Mouse (Mus musculus): ENCODE measurements at regions not wholly inside any gene's neighbourhood (a gene's known extent, or its start where the extent isn't known, plus 50 kb on each side); places are given as distances from the start of the nearest gene placed in this dataset.

DNA sequence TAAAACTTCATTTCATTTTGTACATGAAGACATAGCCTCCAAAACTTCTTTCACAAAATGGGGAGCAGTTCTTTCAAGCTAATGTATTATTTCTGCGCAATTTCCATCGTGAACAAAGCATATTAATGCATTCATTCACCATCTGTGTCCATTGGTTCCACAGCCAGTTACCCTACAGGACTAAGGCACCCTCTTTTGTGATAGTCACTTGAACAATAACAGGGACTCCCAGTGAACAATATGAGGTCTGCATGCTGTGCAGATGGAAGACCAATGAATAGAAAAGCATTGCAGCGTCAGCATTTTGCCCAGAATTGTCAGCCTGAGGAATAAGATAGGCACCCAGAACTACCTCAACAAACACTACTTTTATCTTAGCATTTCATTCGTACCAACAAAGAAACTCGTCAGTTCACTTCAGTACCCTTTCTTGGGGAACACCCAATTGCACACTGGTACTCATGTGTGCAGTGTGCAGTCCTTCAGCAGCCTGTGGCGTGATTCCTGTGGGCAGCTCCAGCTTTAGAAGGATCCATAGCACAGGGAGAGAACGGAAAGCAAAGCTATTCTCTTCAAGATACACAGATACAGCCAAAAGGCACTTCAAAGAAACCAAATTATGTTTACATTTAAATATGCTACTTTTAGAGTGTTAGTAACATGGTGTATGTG, 476.2 kb upstream of the Nr3c2 start:
- H3K27me3 ChIP-seq (replicated peaks): no peaks in the 10 kb centered on the region
- 0 out of 2 replicates have a peak, but pooled peaks cover 3% of the 10 kb centered on the region for H3K9me3 ChIP-seq
- WGBS: 78% methylated on average over 7 of the region's 7 CpGs
- no peak overlapping the region for H3K4me2 ChIP-seq
- ATAC-seq (ENCODE audit: extremely low read depth, insufficient number of reproducible peaks, low FRiP score, low TSS enrichment): no peak
- H3K9ac ChIP-seq: no peak overlapping the region
- H3K4me1 ChIP-seq: no peaks in the 10 kb centered on the region
- no peak overlapping the region for H3K27ac ChIP-seq (replicated peaks)
- no peaks in the 10 kb centered on the region for H3K36me3 ChIP-seq
- H3K4me3 ChIP-seq: no peak overlapping the region

- WGBS: 69% methylated on average over 3 of the region's 3 CpGs
- Histone ChIP-seq H3K4me3 (no peak overlapping the region), H3K27me3 (replicated peaks) (no peaks in the 10 kb centered on the region), H3K4me2 (no peak overlapping the region), H3K36me3 (no peaks in the 10 kb centered on the region), H3K9ac (no peak overlapping the region), H3K4me1 (no peaks in the 10 kb centered on the region), H3K27ac (replicated peaks) (no peak overlapping the region), H3K9me3 (no peaks in the 10 kb centered on the region)
- ATAC-seq (ENCODE audit: extremely low read depth, insufficient number of reproducible peaks, low FRiP score, low TSS enrichment): no peak
Observed at GRCm38 (mm10) chr8:76429818-76430217, 469.4 kb upstream of the Nr3c2 start.

DNA sequence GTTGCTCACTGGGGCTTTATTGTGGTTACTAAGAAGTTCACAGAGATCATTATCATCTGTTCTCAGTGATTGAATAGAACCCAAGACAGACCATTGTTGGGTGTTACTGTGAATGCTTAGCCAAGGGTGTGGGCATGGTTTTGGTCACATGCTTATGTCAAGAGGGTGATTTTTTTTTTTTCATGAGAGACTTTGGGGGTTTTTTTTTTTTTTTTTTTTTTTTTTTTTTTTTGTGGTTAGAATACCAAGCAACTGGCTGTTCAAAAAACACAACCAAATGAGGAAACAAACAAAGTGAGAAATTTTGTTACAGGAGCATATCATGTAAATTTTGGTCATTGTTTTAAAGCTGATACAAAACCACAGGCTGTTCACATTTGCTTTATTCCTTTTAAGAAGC, 466.4 kb upstream of the Nr3c2 start:
- Histone ChIP-seq H3K9ac (no peak overlapping the region), H3K36me3 (no peaks in the 10 kb centered on the region), H3K4me2 (no peak overlapping the region), H3K9me3 (no peaks in the 10 kb centered on the region), H3K27me3 (replicated peaks) (no peaks in the 10 kb centered on the region), H3K27ac (replicated peaks) (no peak overlapping the region), H3K4me3 (no peak overlapping the region), H3K4me1 (no peaks in the 10 kb centered on the region)
- ATAC-seq (ENCODE audit: extremely low read depth, insufficient number of reproducible peaks, low FRiP score, low TSS enrichment): no peak

DNA sequence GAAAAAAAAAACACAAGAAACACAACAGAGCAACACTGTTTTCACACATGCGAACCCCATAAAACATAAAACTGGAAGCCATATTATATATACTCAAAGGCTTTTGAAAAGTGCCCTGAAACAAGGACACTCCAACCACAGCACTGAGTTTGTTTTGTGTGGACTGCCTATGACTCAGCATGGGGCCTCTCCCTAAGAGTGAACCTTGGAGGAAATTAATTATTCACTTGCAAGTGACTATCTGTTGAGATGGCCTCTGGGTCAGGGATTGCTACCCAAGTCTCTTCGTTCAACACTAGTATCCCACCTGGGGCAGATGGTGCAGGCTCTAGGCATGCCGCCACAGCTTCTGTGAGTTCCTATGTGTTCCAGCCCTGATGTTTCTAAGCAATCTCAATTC, 461.3 kb upstream of the Nr3c2 start:
- no peaks in the 10 kb centered on the region for H3K27me3 ChIP-seq (replicated peaks)
- no peak overlapping the region for H3K9ac ChIP-seq
- ATAC-seq (ENCODE audit: extremely low read depth, insufficient number of reproducible peaks, low FRiP score, low TSS enrichment): no peak
- H3K4me3 ChIP-seq: no peak overlapping the region
- no peaks in the 10 kb centered on the region for H3K9me3 ChIP-seq
- H3K4me2 ChIP-seq: no peak overlapping the region
- no peak overlapping the region for H3K27ac ChIP-seq (replicated peaks)
- H3K4me1 ChIP-seq: no peaks in the 10 kb centered on the region
- H3K36me3 ChIP-seq: no peaks in the 10 kb centered on the region
- 84% methylated on average over 3 of the region's 3 CpGs for WGBS

DNA sequence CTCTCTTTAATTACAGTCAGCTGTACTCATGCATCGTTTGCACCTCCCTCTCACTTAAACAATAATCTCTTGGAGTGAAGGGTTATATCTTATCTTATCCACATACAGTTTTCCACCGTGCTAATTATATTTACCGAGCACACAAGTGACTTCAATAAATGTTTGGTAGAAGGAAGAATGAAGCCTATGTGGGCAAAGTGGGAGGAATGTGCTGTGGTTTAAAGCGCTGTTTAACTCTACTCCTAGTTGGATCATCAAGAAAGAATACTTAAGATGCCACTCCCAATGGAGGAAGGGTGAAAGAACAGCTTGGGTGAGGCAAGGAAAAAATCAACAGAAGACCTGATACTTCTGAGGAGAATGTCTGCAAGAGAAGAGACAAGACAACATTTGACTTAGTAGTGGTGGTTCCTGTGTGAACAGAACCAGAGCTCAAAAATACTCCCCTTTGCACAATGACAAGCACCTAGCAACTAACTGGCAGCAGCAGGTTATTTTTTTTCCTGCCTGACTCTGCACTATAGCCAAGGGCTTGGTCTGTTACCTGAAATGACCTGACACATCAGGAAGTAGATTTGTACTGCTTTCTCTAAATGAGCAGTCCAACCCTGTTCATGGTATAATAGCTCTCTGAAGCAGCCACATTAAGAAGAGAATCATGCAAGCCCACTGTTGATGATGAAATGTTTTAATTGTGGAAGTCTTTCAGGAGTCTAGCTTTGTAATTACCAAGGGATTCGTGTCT, 424.6 kb upstream of the Nr3c2 start:
- Histone ChIP-seq H3K36me3 (no peaks in the 10 kb centered on the region), H3K4me2 (no peak overlapping the region), H3K9me3 (no peaks in the 10 kb centered on the region), H3K9ac (no peak overlapping the region), H3K27me3 (replicated peaks) (no peaks in the 10 kb centered on the region), H3K4me1 (no peaks in the 10 kb centered on the region), H3K4me3 (no peak overlapping the region), H3K27ac (replicated peaks) (no peak overlapping the region)
- ATAC-seq (ENCODE audit: extremely low read depth, insufficient number of reproducible peaks, low FRiP score, low TSS enrichment): no peak
- WGBS: 49% methylated on average over 5 of the region's 5 CpGs

GRCm38 (mm10) chr8:76478966-76479365, 420.3 kb upstream of the Nr3c2 start:
- Histone ChIP-seq H3K4me1 (no peaks in the 10 kb centered on the region), H3K27ac (replicated peaks) (no peak overlapping the region), H3K36me3 (no peaks in the 10 kb centered on the region), H3K9me3 (no peaks in the 10 kb centered on the region), H3K4me3 (no peak overlapping the region), H3K9ac (no peak overlapping the region), H3K4me2 (no peak overlapping the region), H3K27me3 (replicated peaks) (no peaks in the 10 kb centered on the region)
- no peak for ATAC-seq (ENCODE audit: extremely low read depth, insufficient number of reproducible peaks, low FRiP score, low TSS enrichment)
- 74% methylated on average over 4 of the region's 4 CpGs for WGBS

GRCm38 (mm10) chr8:76503621-76504020, 395.6 kb upstream of the Nr3c2 start:
- Histone ChIP-seq H3K9me3 (no peaks in the 10 kb centered on the region), H3K9ac (no peak overlapping the region), H3K27me3 (replicated peaks) (no peaks in the 10 kb centered on the region), H3K4me1 (no peaks in the 10 kb centered on the region), H3K36me3 (no peaks in the 10 kb centered on the region), H3K27ac (replicated peaks) (no peak overlapping the region), H3K4me3 (no peak overlapping the region), H3K4me2 (no peak overlapping the region)
- 65% methylated on average over 1 of the region's 1 CpGs for WGBS
- no peak for ATAC-seq (ENCODE audit: extremely low read depth, insufficient number of reproducible peaks, low FRiP score, low TSS enrichment)

DNA sequence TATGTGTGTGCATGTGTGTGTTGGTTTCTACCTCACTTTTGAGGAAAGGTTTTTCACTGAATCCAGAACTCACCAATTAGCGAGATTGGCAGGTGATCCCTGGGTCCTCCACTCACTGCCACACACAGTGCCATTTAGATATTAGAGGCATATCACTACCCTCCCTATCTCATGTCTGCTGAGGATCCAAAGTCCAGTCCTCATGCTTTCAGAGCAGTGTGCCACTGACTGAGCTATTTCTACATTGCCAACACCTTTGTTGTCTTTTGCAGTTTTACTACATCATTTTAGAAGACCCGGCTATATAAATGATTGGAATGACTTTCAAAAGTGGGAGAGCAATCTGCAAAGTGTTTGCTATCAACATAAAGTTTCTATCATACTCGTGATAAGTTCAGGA, 392.0 kb upstream of the Nr3c2 start:
- Histone ChIP-seq H3K27me3 (replicated peaks) (no peaks in the 10 kb centered on the region), H3K9ac (no peak overlapping the region), H3K4me3 (no peak overlapping the region), H3K27ac (replicated peaks) (no peak overlapping the region), H3K4me1 (no peaks in the 10 kb centered on the region), H3K36me3 (no peaks in the 10 kb centered on the region), H3K9me3 (no peaks in the 10 kb centered on the region), H3K4me2 (no peak overlapping the region)
- no peak for ATAC-seq (ENCODE audit: extremely low read depth, insufficient number of reproducible peaks, low FRiP score, low TSS enrichment)
- 72% methylated on average over 3 of the region's 3 CpGs for WGBS

- ATAC-seq (ENCODE audit: extremely low read depth, insufficient number of reproducible peaks, low FRiP score, low TSS enrichment): no peak
- Histone ChIP-seq H3K27me3 (replicated peaks) (no peaks in the 10 kb centered on the region), H3K4me1 (no peaks in the 10 kb centered on the region), H3K27ac (replicated peaks) (no peak overlapping the region), H3K9ac (no peak overlapping the region), H3K4me2 (no peak overlapping the region), H3K9me3 (no peaks in the 10 kb centered on the region), H3K4me3 (no peak overlapping the region), H3K36me3 (no peaks in the 10 kb centered on the region)
Observed at GRCm38 (mm10) chr8:76509201-76509600, 390.0 kb upstream of the Nr3c2 start.

DNA sequence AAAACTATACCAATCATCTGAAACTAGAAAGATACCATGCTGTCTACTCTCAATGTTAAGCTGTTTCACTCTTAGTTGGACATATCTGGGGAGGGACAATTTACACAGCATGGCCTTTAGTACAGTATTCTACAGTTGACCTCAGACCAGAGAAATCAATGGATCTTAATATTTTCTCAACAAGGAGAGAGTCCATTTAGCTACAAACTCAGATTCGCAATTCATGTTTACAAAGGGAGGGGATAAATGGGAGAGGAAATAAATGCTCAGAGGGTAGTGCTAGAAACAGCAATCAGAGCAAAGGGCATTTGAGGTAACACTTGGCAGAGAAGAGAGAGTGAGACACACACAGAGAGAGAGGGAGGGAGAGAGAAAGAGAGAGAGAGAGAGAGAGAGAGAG, 385.1 kb upstream of the Nr3c2 start:
- no peak overlapping the region for H3K4me3 ChIP-seq
- H3K4me1 ChIP-seq: no peaks in the 10 kb centered on the region
- 62% methylated on average over 1 of the region's 1 CpGs for WGBS
- no peaks in the 10 kb centered on the region for H3K36me3 ChIP-seq
- no peaks in the 10 kb centered on the region for H3K27me3 ChIP-seq (replicated peaks)
- no peak overlapping the region for H3K27ac ChIP-seq (replicated peaks)
- ATAC-seq (ENCODE audit: extremely low read depth, insufficient number of reproducible peaks, low FRiP score, low TSS enrichment): no peak
- H3K9me3 ChIP-seq: no peaks in the 10 kb centered on the region
- no peak overlapping the region for H3K9ac ChIP-seq
- no peak overlapping the region for H3K4me2 ChIP-seq

DNA sequence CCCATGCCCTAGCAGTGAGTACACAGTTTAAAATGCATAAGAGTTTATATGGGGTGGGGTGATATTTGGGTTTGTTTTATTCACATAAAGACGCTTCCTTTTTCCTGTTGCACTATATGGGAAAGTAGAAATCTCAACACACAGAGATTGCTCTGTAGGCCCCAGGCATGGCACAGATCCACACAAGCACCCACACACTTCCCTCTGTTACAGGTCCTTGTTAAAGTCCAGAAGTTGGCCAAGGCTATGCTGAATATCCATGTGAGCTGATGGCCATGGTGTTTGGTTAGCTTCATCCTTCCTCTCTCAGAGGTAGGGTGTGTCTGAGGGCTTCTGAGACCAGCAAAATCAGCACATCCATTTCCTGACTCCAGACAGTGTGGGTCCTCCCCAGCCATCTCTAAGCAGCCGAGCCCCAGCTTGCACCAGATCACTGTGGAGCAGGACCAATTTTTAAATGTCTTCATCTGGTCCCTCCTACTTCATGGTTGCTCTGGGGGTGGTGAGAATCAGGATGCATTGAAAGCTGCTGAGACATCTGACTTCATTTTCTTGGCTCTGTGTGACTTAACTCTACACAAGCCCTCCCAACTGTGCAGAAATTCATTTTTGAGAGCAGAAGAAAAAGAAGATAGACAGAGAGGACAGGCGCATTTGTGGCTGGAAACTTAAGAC, 360.3 kb upstream of the Nr3c2 start:
- WGBS: 70% methylated on average over 3 of the region's 3 CpGs
- ATAC-seq (ENCODE audit: extremely low read depth, insufficient number of reproducible peaks, low FRiP score, low TSS enrichment): no peak
- H3K4me2 ChIP-seq: no peak overlapping the region
- H3K36me3 ChIP-seq: no peaks in the 10 kb centered on the region
- H3K27ac ChIP-seq (replicated peaks): no peak overlapping the region
- no peaks in the 10 kb centered on the region for H3K27me3 ChIP-seq (replicated peaks)
- H3K4me3 ChIP-seq: no peak overlapping the region
- no peaks in the 10 kb centered on the region for H3K4me1 ChIP-seq
- no peaks in the 10 kb centered on the region for H3K9me3 ChIP-seq
- no peak overlapping the region for H3K9ac ChIP-seq

- H3K9me3 ChIP-seq: no peaks in the 10 kb centered on the region
- H3K27ac ChIP-seq (replicated peaks): no peak overlapping the region
- H3K4me2 ChIP-seq: no peak overlapping the region
- ATAC-seq (ENCODE audit: extremely low read depth, insufficient number of reproducible peaks, low FRiP score, low TSS enrichment): no peak
- H3K36me3 ChIP-seq: no peaks in the 10 kb centered on the region
- no peaks in the 10 kb centered on the region for H3K4me1 ChIP-seq
- no peak overlapping the region for H3K4me3 ChIP-seq
- no peaks in the 10 kb centered on the region for H3K27me3 ChIP-seq (replicated peaks)
- WGBS: 75% methylated on average over 4 of the region's 4 CpGs
- H3K9ac ChIP-seq: no peak overlapping the region
Observed at GRCm38 (mm10) chr8:76539638-76540037, 359.6 kb upstream of the Nr3c2 start.
